Mouse (Mus musculus): ENCODE results near the gene Rbpj. TPM values are rescaled to one million over a fixed set of nuclear protein-coding genes. Genes with fewer than 3 reads are reported as not detected.
A peak's percentile ranks its signal among the peaks of the same experiment; 100 is the strongest.

Gene Rbpj
- polyA plus RNA-seq, 2 experiments from 2014 or later: 40.3 to 40.5 TPM

DNA sequence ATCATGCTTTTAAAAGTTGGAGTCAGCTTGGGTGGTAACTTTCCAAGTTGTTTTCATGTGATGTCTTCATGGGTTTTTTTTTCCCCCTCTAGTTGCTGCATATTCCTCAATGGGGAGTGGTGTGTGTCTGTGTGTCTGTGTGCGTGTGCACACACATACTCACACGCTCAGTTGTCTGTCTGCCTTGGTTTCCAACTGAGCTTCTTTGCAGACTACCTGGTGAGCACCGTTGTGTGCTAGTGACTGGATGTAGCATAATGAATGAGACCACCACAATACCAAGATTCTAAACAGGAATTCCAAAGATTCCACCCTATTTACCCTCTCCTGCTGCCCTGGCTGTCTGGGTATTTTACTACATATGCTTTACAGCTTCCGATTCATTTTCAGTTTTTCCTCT, 86.0 kb downstream of the Rbpj start:
- no peak for ATAC-seq

GRCm38 (mm10) chr5:53553281-53553680, 87.3 kb downstream of the Rbpj start:
- no peak for ATAC-seq

GRCm38 (mm10) chr5:53554180-53554579, 88.2 kb downstream of the Rbpj start:
- no peak for ATAC-seq

DNA sequence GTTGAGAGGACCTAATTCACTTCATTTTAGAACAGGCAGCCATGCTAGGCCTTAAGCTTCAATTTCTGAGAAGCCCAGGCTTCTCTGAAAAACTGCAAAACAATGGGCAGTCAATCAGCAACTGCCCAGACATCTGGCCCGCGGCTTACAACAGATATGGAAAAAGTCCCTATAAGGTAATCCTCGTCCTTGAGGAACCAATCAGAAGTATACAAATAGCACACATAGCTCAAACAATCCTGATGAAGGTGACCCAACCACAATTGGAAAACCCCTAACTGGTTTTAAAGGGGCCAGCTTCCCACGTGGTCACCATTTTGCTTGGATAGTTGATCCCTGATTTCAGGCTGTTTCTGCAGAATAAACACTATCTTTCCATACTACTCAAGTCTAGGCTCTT, 89.0 kb downstream of the Rbpj start:
- no peak for ATAC-seq

DNA sequence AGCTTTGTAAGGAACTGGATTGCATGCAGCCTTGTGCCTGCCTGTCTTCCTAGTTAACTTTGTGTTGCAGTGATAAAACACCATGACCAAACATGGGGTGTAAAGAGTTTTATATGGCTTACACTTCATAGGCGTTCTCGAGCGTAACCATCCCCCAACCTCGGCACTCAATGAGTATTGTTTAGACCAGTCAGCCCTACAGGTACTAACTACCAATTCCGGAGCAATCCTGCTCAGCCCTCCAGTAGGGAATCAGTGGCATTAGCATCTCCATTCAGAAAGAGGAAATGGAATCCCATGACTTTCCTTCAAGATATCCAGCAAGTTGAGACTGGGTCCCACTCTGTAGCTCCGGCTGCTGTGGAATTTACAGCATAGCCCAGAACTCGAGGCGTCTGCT, 89.5 kb downstream of the Rbpj start:
- no peak for ATAC-seq

DNA sequence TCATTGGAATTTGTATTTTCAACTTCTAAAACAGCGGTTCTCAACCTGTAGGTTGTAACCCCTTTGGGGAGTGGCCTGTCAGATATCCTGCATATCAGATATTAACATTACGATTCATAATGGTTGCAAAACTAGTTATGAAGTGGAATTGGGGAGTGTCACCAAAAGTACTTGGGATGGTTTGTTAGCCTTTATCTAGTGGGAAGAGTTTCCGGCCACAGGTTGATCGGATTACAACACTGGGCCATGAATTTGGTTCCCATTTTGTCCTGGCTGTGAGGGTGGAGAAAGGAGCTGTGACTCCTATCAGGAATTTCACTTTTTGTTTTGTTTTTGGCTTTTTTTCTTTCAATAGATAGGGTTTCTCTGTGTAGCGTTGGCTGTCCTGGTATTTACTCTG, 90.0 kb downstream of the Rbpj start:
- no peak for ATAC-seq

- ATAC-seq: no peak
These were observed 91.8 kb downstream of the Rbpj start for GRCm38 (mm10) chr5:53557544-53558260.

GRCm38 (mm10) chr5:53561160-53561559, 95.2 kb downstream of the Rbpj start:
- ATAC-seq: no peak

- ATAC-seq: no peak
These were observed 98.4 kb downstream of the Rbpj start for GRCm38 (mm10) chr5:53564309-53564708.

DNA sequence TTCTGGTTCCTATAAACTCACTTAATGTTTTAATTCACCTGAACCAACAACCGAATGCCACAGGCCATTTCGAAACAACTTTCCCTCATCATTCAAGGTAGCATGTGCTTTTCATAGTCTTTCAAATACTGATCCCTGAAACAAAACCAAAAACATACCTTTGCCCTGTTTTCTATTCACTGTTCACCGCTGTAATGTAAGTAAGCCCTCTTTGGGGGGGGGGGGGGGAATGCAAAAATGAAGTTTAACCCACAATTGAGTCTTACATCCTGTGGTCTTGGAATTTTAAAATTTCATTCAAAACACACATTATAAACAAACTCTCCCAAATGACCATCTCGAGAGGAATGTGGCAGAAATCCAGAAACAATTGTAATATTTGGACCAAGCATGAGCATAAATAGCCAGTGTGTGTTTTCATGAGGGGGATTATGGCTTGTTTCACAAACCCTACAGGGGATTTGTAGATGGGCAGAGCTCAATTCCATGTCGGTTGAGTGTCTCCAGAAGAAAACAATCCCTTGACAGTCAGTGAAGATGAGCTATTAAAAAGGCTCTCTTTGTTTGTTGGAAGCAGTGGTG, 99.4 kb downstream of the Rbpj start:
- ATAC-seq: no peak

- ATAC-seq: peak; percentile 97
These were observed 100.6 kb downstream of the Rbpj start for GRCm38 (mm10) chr5:53566485-53567083.

DNA sequence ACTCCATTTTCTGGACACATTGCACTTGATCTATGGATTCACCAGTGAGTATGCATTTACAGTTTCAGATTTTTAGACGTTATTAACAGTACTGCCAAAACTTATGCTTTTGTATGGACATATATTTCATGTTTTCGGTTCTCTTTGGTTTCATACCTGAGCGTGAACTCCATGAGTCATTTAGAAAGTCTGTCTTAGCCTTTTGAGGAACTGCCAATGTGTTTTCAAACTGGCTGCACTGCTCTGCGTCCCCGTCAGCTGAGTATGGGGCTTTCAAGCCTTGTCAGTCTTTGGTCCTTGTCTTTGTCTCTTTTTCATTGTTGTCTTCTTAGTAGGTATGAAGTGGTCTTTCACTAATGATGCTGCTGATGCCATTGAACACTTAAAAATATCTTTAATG, 106.5 kb downstream of the Rbpj start:
- ATAC-seq: peak; percentile 64

GRCm38 (mm10) chr5:53574883-53575442, 109.0 kb downstream of the Rbpj start:
- no peak for ATAC-seq

DNA sequence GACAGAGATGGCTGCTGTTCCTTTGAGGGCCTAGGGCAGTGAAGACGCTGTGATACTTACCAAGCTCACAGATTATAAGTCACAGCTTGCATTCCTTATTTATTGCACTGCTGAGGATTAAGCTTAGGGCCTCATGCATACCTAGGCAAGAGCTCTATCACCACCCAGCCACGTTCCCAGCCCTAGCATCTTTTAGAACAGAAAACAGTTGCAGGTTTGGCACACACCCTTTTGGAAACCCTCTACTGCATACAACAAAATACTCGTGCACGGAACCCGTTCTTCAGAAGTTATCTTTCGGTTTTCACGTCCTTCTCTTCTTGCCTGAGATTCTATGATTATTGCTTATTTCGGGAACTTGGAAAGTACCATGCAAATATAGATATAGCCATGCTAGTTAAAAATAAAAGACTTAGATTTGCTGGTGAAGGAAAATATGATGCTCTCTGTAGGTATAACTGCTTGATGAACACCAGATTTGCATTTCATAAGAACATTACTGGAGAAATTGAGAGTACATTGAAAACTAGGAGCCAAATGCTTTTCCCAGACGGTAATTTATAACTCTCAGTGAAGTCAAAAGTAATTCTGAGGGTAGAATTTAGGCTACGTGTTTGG, 111.4 kb downstream of the Rbpj start:
- no peak for ATAC-seq

DNA sequence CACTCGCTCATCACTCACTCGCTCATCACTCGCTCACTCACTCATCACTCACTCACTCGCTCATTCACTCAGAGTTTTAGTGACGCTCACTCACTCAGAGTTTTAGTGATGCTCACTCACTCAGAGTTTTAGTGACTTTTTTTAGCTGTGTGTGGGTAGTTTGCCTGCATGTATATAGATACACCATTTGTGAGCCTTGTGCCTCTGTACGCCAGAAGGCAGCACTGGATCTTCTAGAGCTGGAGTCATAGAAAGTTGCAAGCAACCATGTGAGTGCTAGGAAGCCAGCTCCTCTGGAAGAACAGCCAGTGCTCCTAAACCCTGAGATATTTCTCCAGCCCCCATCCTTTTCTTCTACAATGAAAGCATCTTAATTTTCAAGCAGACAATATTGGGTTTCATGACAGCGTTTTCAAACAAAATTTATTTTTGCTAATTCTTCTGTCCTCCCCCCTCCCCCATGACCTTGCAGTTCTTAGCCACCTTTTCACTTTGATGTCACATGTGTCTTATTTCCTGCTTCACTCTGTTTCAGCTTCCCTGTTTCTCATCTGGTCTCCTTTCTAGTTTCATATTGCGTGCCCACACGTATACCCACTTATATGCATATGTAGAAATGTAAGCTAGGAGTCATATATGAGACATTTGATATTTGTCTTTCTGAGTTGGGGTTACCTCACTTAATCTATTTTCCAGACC, 118.3 kb downstream of the Rbpj start:
- ATAC-seq: peak; percentile 46

GRCm38 (mm10) chr5:53588421-53589171, 122.6 kb downstream of the Rbpj start:
- peak; percentile 57 for ATAC-seq

DNA sequence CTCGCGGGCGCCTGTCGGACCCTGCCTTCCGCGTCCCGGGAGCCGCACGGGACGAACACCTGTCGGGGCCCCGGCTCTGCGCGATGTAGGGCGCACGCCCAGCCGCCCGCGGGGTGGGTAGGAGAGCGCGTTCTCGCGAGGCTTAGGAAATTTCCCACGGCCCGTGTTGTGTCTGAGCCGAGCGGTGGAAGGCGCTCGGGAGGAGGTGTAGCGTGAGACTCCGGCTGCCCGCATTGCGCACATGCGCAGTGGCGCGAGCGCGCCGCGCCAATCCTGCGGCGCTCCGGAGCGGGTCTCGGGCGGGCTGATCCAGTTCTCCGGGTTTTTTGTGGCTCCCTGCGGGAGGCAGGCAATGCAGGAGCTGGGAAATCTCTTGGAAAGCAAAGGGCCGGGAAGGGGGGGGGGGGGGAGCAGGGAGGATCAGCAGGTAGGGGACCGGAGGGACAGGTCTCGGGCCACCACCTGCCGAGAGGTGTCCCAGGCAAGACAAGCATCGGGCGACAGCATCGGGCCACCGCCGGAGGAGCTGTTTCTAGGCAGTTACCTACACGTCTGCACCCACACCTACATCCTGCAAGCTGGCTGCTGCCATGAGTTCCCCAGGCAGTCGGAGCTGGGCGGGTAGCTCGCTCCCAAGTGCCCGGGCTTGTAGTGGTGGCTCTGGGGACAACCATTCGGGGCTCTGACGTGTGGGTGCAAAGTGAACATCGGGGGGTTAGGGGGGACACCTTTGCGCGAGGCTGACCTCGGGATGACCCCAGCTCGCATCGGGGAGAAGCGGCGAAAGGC, 123.4 kb downstream of the Rbpj start:
- peak; percentile 58 for ATAC-seq

GRCm38 (mm10) chr5:53590179-53590765, 124.3 kb downstream of the Rbpj start:
- ATAC-seq: peak; percentile 51

DNA sequence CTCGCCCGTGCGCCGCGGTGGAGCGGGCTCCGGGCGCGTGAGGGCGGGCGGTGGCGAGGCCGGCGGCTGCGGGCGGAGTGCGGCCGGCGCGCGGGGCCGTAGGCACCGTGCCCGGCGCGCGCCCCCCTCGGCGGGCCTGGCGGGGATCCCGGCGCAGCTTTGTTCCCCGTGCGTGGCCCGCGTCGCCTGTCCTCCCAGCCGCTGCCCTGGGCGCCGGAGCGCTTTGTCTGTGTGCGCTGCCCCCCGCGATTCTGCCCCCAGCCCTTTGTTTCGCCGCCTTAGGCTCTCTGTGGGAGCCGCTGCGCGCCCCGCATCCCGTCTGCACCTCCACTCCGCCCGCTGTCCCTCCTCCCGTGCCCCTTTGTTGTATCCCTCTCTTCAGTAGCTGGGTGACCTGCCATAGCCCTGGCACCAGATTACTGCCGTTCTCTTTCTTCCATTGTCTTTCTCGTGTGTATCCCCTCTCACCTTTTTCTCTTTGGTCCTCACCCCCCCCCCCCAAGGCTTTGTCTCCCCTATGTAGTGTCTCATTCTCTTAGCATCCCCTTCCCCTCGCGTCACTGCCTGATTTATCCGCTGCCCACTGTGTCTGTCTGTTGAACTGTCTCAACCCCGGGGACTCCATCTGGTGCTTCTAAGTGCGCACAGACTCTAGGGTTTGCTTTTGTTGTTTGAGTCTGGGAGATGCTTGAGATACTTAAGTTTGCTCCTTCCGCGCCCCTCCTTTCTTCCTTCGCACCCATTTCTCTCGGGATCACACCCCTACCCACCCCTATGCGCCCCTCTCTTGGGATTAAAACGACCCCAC, 125.1 kb downstream of the Rbpj start:
- ATAC-seq: no peak

GRCm38 (mm10) chr5:53591683-53592050, 125.7 kb downstream of the Rbpj start:
- ATAC-seq: no peak
